Mouse (Mus musculus) forebrain, embryonic 12.5 days (tissue): ENCODE measurements around the gene Gpn1. TPM values are rescaled to one million over a fixed set of nuclear protein-coding genes. Genes with fewer than 3 reads are reported as not detected.

Source experiments
- polyA plus RNA-seq: library from polyadenylated mRNA; unstranded; fragments of >200 nt; fragmentation: Nextera tagmentation; extraction: Ambion mirVana; gene quantifications from 2 replicates; pipeline ENCODE4 v1.2.1, GENCODE M21; 2016

Gpn1 gene
- polyA plus RNA-seq, 1 experiment from 2014 or later = 79.3 TPM

Other genes starting within 250 kb of the Gpn1 start
- gene Krtcap3, start 243.1 kb upstream of the Gpn1 start, polyA plus RNA-seq = 4.7 and 6.7 TPM in 2 replicates
- gene Ift172, start 203.6 kb upstream of the Gpn1 start, polyA plus RNA-seq = 46.1 and 47.8 TPM in 2 replicates
- gene Fndc4, start 198.7 kb upstream of the Gpn1 start, polyA plus RNA-seq = 62.2 and 66.3 TPM in 2 replicates
- gene Gckr, start 197.3 kb upstream of the Gpn1 start, polyA plus RNA-seq = 0.24 TPM in 1 of 2 replicates, not detected in the other
- gene Zfp512, start 42.3 kb upstream of the Gpn1 start, polyA plus RNA-seq = 93.9 and 100 TPM in 2 replicates
- not detected in 2 replicates for gene 4930548H24Rik, start 9.0 kb upstream of the Gpn1 start, polyA plus RNA-seq
- gene Slc4a1ap, start 32.3 kb downstream of the Gpn1 start, polyA plus RNA-seq = 33.6 and 34.0 TPM in 2 replicates
- gene Supt7l, start 33.1 kb downstream of the Gpn1 start, polyA plus RNA-seq = 29.8 and 30.1 TPM in 2 replicates
- gene Mrpl33, start 102.2 kb downstream of the Gpn1 start, polyA plus RNA-seq = 217 and 231 TPM in 2 replicates
- 1.6 and 1.7 TPM in 2 replicates for gene Rbks, start 202.9 kb downstream of the Gpn1 start, polyA plus RNA-seq
- 47.2 and 50.4 TPM in 2 replicates for gene Babam2, start 202.9 kb downstream of the Gpn1 start, polyA plus RNA-seq